Mouse (Mus musculus): ENCODE measurements around the gene Arhgef3.

- TF ChIP-seq CTCF (conservative IDR thresholded peaks at IDR 0.05; ENCODE audit: insufficient read depth, insufficient read length, low read depth, low read length) = no peak
- TF ChIP-seq POLR2A (IDR thresholded peaks at IDR 0.05; ENCODE audit: low read depth, low read length) = no peak
Measured at GRCm38 (mm10) chr14:27341486-27341885, 226.8 kb downstream of the Arhgef3 start.
